Mouse (Mus musculus) thymus, postnatal 4 days (tissue): ENCODE results near the gene Adap1.

Experiments
- DNase-seq: peaks from one replicate; pipeline ENCODE4 v3.0.0; 2021

Gene Adap1

DNA sequence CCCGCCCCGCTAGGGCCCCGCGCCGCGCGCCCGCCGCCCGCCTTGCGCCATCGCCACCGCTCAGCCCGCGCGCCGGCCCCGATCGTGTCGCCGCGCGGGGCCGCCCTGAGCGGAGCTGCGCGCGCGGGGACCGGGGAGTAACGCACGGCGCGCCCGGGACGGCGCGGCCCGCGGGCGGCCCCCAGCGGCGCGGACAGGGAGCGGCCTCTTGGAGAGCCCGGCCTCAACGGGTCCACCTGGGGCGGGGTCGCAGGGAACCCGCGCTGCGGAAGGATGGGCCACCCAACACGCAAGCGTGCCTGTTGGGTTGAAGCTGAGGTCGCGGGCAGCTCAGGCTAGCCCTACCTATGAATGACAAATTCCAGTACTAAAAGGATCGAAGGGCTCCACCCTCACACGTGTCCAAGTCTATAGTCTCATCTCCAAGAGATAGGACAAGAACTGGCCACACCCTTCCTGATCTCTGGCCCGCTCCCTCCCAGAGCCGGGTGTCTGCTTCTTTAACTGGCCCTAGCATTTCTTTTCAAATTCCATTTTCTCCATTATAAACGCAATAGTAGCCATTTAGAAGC, at the start of gene Adap1:
Gene Adap1 (minus strand): TSS at position 228 of the 572 bp plus-strand sequence.
- peak; percentile 80 for DNase-seq

DNA sequence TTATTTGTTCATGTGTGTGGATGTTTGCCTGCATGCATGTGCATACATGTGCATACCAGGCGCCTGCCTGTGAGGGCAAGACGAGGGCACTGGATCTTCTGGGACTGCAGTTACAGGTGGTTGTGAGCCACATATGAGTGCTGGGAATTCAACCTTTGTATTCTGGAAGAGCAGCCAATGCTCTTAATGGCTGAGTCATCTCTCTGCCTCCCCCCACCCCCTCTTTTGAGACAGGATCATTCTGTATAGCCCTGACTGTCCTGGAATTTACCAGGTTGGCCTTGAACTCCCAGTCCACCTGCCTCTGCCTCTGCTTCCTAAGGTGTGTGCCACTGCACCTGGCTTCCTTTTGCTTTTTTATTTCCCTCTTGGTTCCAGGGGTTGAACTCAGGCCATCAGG, 49.4 kb upstream of the Adap1 start:
- no peak for DNase-seq

DNA sequence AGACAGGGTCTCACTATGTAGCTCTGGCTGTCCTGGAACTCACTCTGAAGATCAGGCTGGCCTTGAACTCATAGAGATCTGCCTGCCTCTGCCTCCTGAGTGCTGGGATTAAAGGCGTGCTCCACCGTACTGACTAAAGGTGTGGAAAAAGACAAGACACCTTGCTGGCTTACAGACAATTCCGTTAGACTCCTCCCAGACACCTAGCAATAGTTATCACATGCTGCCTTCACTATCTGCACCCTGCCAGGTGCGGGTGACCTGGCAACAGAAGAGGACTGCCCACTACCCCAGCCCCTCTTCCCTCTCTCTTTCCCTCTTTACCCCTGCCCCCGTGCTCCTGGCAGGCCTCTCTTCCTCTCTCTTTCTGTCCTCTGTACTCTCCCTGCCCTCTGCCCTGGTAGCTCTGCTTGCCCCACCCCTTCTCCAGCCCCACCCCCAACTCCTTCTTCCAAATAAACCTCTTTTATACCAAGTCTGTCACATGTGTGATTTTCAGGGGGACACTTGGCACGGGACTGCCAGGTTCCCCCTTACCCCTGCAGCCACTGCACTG, 48.5 kb upstream of the Adap1 start:
- no peak for DNase-seq

DNA sequence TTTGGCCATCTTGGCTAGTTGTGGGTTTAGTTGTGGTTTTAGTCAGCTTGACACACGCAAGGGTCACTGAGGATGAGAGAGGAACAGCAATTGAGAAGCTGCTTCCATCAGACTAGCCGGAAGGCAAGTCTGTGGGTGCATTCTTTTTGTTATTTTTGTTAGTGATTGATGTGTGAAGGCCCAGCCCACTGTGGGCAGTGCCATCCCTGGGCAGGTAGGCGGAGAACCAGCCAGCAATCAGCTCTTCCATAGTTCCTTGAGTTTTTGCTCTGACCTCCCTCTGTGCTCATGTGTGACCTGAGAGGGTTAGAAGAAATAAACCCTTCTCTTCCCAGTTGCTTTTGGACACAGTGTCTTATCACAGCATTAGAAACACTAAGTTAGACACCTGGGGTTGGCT, 47.7 kb upstream of the Adap1 start:
- DNase-seq: no peak

DNA sequence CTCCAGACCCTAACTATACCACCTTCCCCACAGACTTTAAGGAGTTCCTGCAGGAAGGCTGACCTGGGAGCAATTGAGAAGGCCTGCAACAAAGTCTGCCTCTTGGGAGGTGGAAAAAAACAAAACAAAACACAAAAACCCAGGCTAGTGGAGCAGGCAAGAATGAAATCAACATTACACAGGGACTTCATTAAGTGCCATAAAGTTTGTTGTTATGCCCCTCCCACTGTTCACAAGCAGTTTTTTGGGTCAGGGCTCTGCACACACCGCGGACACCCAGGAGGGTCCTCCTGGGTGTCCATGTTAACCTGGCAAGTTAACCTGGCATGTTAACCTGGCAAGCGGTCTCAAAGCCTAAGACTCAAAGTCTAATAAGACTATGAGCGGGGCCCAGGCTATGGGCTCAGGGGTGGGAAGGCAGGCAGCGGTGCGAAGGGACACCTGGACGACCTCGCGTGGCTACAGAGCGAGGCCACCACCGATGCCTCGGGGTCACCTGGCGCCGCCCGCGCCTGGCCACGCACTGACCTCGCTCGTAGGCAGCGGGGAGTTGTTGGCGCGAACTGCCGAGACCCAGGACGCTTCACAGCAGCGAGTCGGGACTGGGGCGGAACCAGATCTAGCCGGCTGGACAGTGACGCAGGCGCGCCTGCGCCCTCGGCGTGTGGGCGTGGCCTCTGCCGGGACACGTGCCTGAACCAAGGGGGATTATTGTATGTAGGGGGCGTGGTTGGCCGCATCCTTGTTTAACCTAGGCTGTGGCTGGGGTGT, 46.4 kb upstream of the Adap1 start:
- peak; percentile 90 for DNase-seq

DNA sequence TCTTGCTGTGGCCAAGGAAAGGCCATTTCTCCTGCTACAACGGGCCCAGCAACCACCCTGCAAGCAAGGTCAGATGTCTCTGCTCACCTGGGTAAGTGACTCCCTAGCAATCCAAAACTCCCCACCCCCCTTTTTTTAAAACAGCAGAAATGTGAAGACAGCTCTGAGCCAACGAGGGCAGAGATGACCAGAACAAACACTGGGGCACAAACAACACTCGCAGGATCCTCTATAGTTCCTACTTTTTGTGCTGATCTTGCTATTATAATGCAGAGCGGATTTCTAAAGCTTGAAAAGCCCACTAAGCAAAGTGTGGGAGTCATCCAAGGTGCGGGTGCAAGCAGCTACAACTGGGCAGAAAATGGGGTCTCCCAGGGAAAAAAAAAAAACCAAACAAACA, 45.7 kb upstream of the Adap1 start:
- no peak for DNase-seq

DNA sequence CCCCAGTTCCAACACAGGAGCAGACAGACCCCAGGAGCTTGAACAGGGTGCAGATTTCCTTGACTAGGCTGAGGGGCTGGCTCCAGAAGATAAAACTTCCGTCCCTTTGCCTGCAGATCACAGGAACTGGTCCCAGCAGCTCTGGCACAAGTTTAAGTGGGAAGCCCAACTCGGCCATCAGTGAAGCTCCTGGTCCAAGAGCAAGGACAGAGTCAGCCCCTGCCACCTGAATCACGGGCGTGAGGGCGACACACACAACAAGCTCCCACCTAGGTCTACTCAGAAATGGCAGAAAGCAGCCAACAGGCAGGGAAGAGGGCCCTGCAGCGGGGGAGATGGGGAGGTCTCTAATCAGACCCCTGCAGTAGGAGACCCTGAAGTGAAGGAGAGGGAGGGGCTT, 44.9 kb upstream of the Adap1 start:
- no peak for DNase-seq

DNA sequence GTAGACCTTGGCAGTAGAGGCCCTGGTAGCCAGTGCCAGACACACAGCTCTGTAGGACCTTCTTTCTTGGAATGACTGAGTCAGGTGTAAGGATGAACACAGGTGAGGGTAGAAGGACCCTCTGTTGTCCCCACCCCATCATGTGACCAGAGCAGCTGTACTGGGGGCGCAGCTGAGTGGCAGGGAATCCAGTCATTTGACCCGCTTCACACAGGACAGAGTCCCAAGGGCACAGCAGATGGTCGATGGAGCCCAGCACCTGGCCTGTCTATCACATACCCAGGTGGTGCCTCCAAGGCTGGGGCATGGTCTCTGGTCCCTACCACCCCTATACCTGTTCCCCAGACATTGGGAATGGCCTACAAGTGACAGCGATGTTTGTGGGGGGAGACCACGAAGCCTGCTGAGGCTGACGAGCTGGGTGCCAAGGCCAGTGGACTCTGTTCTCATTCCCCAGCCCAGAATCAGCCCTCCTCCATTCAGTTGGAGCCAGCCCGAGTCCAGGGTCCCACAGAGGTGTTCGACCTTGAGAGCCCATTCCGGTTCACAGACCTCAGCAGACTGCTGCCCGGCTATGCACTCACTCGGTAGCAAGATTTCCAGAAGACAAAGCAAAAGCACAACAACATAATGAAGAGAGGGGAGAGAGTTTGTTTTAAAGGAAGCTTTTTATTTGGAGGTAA, 43.4 kb upstream of the Adap1 start:
- DNase-seq: no peak

DNA sequence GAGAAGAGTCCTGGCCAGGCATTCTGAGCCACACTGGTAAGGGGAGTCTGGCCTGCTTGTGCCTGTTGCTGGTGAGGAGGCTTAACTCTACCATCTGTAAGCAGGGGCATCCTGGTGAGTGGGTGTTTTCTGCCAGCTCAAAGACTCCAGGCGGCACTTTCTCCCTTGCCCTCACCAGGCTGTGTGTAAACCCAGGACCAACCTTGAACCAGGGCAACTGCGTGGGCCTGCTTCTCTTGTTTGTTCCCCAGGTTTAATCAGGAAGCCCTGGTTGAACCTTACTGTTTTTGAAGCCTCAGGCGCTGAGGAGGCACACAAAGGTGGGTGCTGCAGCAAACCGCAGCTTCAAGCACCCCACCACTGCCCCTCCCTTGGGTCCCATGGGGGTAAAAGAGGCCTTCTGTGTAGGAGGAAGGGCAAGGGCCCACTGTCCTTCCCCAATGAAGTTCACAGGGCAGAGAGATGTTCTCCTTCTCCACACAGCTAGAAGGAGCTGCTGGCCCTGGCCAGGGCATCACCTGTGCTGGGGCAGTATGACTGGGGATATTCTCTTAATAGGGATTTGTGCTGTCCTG, 42.5 kb upstream of the Adap1 start:
- no peak for DNase-seq

DNA sequence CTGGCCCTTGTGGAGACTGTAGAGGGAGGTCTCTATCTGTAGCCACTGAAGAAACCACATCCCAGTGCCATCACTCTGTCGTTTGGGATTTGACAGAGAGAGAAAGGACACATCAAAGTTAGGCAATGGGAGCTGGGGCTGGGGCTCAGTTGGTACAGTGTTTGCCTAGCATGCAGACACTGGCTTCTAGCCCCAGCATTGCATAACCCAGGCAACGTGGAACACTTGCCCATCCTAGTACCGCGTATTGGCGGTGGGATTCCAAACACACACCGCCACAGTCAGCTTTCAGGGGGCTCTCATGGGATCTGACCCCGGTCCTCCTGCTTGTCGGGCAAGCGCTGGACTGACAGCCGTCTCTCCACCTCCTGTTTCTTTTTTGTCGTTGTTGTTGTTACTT, 41.1 kb upstream of the Adap1 start:
- DNase-seq: no peak

DNA sequence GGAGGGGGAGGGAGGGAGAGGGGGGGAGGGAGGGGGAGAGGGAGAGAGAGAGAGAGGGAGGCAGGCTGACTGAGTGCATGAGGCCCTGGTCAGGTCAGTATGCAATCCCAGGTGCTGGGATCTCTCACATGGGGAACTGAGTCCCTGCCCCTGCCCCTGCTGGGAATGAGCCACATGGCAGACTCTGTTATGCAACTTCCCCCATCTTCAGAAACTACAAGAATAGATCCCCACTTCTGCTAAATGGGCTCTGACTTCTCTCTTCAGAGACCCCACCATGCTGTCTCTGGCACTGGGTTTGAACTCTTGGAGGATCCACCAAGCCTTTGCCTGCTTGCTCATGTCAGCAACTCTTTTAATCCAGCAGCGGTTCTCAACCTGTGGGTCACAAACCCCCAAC, 40.4 kb upstream of the Adap1 start:
- DNase-seq: no peak

DNA sequence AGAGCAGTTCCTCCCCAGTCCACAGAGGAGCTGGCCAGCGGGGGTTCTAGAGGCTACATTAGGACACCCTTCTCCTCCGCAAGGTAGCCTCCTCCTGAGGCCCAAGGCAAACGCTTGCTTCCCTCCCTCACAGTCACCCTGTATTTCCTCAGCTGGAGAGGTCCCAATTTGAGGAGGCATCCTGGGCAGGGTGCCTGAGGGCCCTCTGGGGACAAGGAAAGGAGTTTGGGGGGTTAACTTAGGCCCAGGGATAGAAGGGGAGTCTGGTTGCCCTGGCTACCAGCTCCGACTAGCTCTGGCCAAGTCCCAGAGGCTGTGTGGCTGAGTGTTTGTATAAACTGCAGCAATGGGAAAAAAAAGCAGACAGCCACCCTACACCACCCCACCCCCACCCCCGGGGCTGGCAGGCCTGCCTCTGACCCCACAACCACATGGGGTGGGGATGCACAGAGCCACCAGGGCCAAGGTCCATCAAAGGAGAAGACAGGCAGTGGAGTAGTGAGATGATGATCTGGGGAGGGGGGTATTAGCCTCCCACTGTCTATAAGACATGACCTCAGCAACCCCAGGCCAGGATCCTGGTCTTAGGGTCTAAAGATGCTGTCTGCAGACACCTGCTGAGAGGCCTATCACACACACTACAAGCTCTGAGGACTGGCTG, 39.6 kb upstream of the Adap1 start:
- DNase-seq: no peak

DNA sequence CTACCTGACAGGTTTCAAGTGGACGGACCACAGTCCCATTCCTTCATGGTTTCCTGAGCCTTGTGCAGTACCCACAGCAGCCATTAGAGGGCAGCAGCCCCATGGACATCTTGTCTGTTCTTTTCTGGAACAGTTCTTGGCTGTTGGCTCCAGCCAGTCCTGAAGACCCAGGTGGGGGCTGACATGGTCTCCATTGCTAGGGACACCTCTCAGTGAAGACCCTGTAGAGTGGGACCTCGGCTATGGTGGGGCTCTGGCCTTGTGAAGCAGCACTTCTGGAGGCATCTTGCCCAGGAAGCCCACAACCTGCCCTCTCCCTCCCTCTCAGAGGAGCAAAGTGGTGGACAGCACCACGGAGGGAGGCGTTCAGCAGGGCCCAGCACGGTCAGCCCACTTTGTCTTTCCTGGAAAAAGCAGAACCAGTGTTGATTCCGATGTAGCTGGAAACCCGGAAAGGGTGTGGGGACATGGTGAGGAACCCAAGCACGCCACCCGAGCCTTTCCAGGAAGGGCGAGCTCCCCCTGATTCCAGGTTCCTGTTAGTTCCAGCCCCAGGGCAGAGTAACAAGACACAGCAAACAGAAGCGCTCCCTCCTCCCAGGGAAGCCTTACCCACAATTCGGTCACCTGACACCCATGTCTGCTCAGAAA, 39.0 kb upstream of the Adap1 start:
- peak; percentile 93 for DNase-seq

DNA sequence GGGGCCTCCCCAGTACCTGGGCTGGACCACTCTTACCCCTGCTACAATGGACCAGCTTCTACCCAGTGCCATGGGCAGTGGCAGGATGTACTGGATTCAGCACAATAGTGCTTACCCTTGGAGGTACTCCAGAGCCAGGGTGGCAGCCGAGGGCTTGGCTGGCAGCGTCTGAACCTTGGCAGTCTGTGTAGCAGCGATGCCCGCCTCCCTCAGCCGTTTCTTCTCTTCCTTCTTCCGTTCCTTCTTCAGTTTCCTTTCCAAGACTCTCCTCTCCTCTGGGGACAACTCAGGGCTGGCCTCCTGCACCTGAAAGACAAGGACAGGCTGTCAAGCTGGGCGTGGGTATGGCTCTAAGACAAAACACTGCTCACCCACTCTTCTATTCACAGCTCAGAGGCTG, 38.4 kb upstream of the Adap1 start:
- DNase-seq: no peak

DNA sequence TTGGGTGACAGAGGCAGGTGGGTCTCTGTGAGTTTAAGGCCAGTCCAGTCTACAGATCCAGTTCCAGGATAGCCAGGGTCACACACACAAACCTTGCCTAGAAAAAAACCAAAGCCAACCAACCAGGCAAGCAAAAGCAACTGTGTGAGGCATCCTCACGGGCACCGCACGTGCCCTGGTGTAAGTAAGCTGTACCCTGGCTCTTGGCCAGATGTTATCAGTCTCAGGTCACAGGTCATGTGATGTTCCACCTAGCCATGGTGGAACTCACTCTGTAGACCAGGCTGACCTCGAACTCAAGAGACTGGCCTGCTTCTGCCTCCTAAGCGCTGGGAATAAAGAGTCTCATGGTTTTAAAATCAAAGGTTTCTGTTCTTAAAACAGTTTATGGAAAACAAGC, 33.8 kb upstream of the Adap1 start:
- no peak for DNase-seq

DNA sequence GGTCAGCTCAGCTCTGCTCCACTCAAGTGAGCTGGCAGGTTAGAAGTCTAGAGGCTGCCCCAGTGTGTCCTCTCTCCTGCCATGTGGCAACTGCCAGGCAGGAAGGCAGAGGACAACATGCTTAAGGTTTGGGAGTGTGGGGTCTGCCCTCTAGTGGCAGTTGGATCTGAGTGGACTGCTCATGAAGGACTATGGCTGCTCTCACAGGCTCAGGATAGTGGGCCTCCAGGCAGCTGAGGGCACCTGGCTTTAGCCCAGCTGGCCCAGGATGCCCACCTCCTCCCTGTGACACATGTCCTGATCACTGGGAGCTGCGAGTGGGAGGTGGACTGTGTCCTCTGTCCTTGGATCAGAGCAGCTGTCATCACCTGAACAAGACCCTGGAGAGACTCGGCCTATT, 33.2 kb upstream of the Adap1 start:
- peak; percentile 77 for DNase-seq

DNA sequence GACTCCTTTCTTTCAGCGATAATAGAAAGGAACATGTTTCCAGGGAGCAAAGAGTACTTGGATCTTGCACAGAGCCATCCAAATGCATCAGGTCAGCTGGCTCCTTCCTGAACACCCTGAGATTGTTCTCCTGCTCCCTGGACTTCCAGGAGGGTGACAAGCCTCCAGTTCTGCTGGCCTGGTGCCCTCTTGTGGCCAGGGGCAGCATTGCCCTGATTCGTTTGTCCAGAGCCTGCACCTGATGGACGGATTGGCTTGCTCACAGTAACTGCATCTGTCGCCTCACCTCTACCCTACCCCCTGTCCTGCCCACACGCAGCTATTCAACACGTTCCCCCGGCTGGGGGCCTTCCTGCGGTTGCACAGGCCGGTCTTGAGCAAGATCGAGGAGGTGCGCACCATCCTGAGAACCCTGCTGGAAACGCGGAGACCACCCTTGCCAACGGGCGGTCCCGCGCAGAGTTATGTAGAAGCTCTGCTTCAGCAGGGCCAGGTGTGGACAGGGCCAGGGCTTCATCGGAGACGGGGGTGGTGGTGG, 29.9 kb upstream of the Adap1 start:
- peak; percentile 87 for DNase-seq

DNA sequence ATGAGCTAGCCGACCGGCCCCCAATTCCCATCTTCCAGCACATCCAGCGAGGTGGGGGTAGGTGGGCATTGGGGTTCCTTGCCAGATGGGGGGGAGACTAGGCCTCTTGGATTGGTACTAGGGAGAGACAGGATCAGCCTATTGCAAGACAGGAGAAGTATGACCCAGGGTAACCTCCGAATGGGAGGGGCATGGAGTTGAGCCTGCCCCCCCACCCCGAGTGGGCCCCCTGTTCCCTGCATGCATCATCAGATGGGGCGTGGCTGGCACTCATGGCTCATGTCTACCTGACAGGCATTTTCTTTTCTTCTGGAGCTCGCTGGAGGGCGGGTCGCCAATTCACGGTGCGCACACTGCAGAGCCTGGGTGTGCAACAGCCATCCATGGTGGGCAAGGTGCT, 28.5 kb upstream of the Adap1 start:
- DNase-seq: peak; percentile 43

DNA sequence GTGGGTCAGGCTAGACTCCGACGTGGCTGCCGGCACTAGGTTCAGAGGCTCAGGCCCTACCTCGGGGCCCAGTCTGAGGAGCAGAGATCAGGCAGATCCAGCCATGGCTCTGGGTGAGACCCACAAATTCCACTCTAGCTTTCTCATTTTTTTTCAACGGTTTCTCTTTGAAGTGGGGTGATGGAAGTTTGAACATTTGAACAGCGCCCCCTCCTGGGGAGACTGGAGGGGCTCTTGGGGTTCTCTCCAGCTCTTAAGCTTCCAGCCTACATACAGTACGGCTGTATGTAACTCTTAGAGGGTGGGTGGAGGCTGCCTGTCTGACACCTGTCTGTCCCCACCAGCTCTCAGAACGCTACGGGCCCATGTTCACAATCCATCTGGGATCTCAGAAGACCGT, 28.1 kb upstream of the Adap1 start:
- DNase-seq: peak; percentile 95

DNA sequence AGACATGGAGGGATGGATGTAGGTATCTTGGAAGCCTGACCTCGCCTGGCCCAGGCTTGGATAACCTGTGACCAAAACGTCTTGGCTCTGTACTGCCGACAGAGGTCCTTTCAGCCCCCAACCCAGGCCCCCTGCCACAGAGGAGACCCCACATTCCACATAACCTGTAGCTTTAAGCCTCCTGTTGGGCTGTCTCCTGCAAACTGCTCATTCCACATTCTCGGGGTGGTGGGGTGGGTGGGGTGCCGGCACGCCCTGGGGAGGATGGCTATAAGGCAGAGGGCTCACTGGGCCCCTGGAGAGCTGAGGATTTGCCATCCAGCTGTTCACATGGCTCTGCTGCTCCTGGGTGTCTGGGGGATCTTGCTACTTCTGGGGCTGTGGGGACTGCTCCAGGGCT, 26.9 kb upstream of the Adap1 start, which contains the start of gene Cyp2w1:
Gene Cyp2w1 (plus strand): TSS at position 301 of the 400 bp plus-strand sequence.
- DNase-seq: no peak

DNA sequence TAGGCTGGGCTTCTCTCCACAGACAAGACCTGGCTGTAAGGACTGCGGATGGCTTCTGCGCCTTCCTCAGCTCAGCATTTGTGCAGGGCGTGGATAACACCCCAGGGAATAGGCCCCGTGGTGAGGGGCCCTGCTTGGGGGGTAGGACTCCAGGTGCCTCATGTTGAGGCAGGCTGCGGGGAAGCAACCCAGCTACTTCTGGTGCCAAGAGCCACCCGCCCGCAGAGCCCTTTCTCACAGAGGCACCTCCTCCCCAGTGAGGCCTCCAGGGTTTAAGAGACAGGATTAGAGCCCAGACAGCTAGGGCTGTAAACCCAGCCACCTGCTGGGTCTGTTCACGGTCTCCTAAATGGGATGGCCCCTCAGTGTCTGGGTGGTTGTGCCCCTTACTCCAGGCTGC, 26.2 kb upstream of the Adap1 start:
- DNase-seq: peak; percentile 84

DNA sequence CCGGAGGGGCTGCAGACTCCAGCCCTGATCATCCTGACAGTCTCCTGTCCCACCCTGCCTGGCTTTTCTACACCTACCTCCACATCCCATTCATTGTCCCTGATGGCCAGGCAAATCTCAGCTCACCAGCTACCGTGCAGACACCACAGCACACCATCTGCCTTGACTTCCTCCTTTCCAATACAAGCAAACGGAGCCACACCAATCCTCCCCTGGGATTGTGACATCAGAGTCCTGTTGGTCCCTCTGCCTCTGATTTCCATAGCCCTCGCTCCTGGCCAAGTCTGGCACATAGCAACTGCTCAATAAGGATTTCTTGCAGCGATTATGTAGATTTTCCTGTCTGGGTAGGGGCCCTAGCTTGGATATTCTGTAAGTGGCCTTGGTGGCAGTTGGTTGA, 25.7 kb upstream of the Adap1 start, which contains the start of gene Cox19:
Gene Cox19 (minus strand): TSS at position 285 of the 400 bp plus-strand sequence.
- no peak for DNase-seq
